Mouse (Mus musculus) limb, embryonic 14.5 days (tissue): ENCODE results near the gene Fgr. TPM values are rescaled to one million over a fixed set of nuclear protein-coding genes. Genes with fewer than 3 reads are reported as not detected.

Source experiments
- ATAC-seq: fragments of 200-750 bp; cut with Nextera tagmentation; 2 replicates; pipeline ENCODE4 v1.8.0; 2017; ENCODE audit warnings: low read depth, moderate number of reproducible peaks, moderate TSS enrichment; ENCODE audit not compliant: low FRiP score
- DNase-seq: peaks from one replicate; pipeline ENCODE4 v3.0.0-alpha.2; 2015; ENCODE audit warnings: low spot score
- H3K27ac ChIP-seq: fragments of 300-500 bp; sonication (generic); replicated peaks from 2 replicates; pipeline ENCODE4 v1.5.1; 2014; ENCODE audit warnings: low read depth, mild to moderate bottlenecking, low read length, moderate library complexity, mixed read lengths
- H3K27me3 ChIP-seq: fragments of 300-500 bp; sonication (generic); 2 replicates; pipeline ENCODE4 v1.6.1; 2014; ENCODE audit warnings: low read length, mixed read lengths; ENCODE audit not compliant: control insufficient read depth, insufficient read depth
- H3K36me3 ChIP-seq: fragments of 300-500 bp; sonication (generic); 2 replicates; pipeline ENCODE4 v1.6.1; 2014; ENCODE audit warnings: mild to moderate bottlenecking, low read length, moderate library complexity, mixed read lengths; ENCODE audit not compliant: control insufficient read depth, insufficient read depth
- H3K4me1 ChIP-seq: fragments of 300-500 bp; sonication (generic); 2 replicates; pipeline ENCODE4 v1.6.1; 2014; ENCODE audit warnings: antibody characterized with exemption, low read length, mixed read lengths; ENCODE audit not compliant: control insufficient read depth, insufficient read depth
- H3K4me2 ChIP-seq: fragments of 300-500 bp; sonication (generic); replicated peaks from 2 replicates; pipeline ENCODE4 v1.6.1; 2014; ENCODE audit warnings: low read depth, mild to moderate bottlenecking, low read length, moderate library complexity; ENCODE audit not compliant: severe bottlenecking
- H3K4me3 ChIP-seq: fragments of 300-500 bp; sonication (generic); replicated peaks from 2 replicates; pipeline ENCODE4 v1.5.1; 2014; ENCODE audit warnings: low read length
- H3K9ac ChIP-seq: fragments of 300-500 bp; sonication (generic); 2 replicates; pipeline ENCODE4 v1.6.1; 2014; ENCODE audit warnings: mild to moderate bottlenecking, low read depth, low read length, moderate library complexity; ENCODE audit not compliant: severe bottlenecking
- H3K9me3 ChIP-seq: fragments of 300-500 bp; sonication (generic); 2 replicates; pipeline ENCODE4 v1.6.1; 2016; ENCODE audit warnings: low read length; ENCODE audit not compliant: control insufficient read depth
- POLR2A ChIP-seq: fragments of 200-500 bp; IDR thresholded peaks from 2 replicates; pipeline ENCODE4 v1.8.0; 2012; ENCODE audit warnings: inconsistent platforms, mild to moderate bottlenecking, moderate library complexity, borderline replicate concordance; ENCODE audit not compliant: insufficient read depth, insufficient read length; ENCODE audit errors: extremely low read depth
- WGBS: fragments of 180-500 bp; shearing (Covaris S2); extraction: QIAGEN DNeasy Blood & Tissue Kit; methylation state at CpG from one replicate; pipeline ENCODE4 v1.1.7; 2014; 5-methylcytosine and 5-hydroxymethylcytosine counted together
- polyA plus RNA-seq, 2 experiments: library from polyadenylated mRNA; depleted of rRNA in 1 of 2; stranded (reverse) in 1 of 2; unstranded in 1 of 2; fragments of >200 nt; fragmentation: Nextera tagmentation in 1 of 2; extraction: Ambion mirVana in 1 of 2; gene quantifications; 2 replicates each; pipeline versions ENCODE4 v1.2.1 to v1.2.3; 2012 to 2014

The Fgr gene
- polyA plus RNA-seq, 2 experiments = 0.62 to 0.64 TPM

DNA sequence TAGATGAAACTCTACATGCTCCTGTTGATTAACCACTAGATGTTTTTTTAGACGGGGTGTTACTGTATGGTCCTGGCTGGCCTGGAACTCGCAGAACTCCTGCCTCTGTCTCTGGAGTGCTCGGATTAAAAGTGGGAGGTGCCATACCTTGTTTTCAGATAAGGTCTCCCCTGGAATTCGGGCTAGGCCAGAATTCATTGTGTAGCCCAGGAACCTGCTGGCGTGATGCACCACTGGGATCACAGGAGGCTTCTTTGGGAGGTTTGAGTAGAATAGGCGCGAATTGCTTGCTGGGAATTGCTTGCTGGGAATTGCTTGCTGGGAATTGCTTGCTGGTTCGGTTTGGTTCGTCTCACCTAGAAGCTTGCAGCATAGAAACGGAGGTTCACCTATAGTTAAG is 53.8 kb downstream of the Fgr start:
- Histone ChIP-seq H3K4me1 (peaks cover 42% of the 10 kb centered on the region), H3K9me3 (no peaks in the 10 kb centered on the region), H3K36me3 (peaks cover 24% of the 10 kb centered on the region; the same call in 1 of the 2 replicates), H3K27me3 (no peaks in the 10 kb centered on the region), H3K4me2 (no peak overlapping the region), H3K4me3 (no peak overlapping the region), H3K9ac (no peak overlapping the region), H3K27ac (no peak overlapping the region)
- no peak for DNase-seq
- no peak for ATAC-seq
- 78% methylated on average over 10 of the region's 10 CpGs for WGBS
- TF ChIP-seq POLR2A = no peak

DNA sequence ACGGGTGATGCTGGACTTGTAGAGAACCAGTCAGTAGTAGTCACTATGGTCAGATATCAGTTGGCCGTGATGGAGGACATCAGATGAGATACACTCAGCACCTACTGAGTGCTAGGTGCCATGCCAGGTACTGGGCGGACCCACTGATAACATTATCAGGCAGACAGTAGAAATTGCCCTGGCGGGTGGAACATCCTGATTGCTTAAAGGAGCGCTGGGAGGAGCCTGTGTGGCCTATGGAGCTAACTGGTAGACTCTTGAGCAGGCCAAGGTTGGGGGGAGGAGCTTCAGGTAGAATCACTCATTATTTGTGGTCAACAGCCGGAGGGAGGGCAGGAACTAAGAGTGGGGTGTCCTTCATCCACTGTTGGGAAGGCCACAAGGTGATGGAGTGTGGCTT is 54.3 kb downstream of the Fgr start:
- H3K36me3 ChIP-seq = peaks cover 23% of the 10 kb centered on the region; the same call in 1 of the 2 replicates
- WGBS = 90% methylated on average over 6 of the region's 6 CpGs
- H3K4me1 ChIP-seq = peaks cover 37% of the 10 kb centered on the region

DNA sequence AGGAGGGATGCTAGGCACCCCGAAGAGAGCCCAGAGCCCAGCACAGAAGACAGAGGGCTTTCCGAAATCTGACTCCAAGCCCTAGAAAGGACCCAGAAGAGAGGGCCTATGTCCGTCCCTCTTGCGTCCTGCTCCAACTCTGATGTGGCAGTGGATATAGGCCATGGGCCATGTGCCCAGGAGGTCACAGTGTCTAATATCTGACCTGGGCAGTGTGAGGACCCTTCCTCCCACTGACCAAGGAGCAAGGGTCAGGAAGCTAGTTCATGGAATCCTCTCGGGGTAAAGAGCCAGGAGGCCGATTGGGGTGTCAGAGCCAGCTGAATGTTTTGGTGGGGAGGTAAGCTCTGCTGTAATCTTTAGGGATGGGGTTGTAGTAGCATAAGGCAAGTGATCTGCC is 55.0 kb downstream of the Fgr start:
- no peak for TF ChIP-seq POLR2A
- peaks cover 20% of the 10 kb centered on the region; the same call in 1 of the 2 replicates for H3K36me3 ChIP-seq
- H3K9me3 ChIP-seq = no peaks in the 10 kb centered on the region
- peaks cover 30% of the 10 kb centered on the region for H3K4me1 ChIP-seq
- H3K27ac ChIP-seq = no peak overlapping the region
- H3K9ac ChIP-seq = no peak overlapping the region
- ATAC-seq (no peak), DNase-seq (no peak)
- no peaks in the 10 kb centered on the region for H3K27me3 ChIP-seq
- H3K4me2 ChIP-seq = no peak overlapping the region
- no peak overlapping the region for H3K4me3 ChIP-seq
- WGBS = 77% methylated on average over 6 of the region's 6 CpGs

More for the DNA sequence above, 54.3 kb downstream of the Fgr start:
- H3K9me3 ChIP-seq = no peaks in the 10 kb centered on the region
- H3K9ac ChIP-seq = no peak overlapping the region
- ATAC-seq (no peak), DNase-seq (no peak)
- TF ChIP-seq POLR2A = no peak
- H3K4me2 ChIP-seq = no peak overlapping the region
- H3K27ac ChIP-seq = no peak overlapping the region
- H3K4me3 ChIP-seq = no peak overlapping the region
- H3K27me3 ChIP-seq = no peaks in the 10 kb centered on the region

DNA sequence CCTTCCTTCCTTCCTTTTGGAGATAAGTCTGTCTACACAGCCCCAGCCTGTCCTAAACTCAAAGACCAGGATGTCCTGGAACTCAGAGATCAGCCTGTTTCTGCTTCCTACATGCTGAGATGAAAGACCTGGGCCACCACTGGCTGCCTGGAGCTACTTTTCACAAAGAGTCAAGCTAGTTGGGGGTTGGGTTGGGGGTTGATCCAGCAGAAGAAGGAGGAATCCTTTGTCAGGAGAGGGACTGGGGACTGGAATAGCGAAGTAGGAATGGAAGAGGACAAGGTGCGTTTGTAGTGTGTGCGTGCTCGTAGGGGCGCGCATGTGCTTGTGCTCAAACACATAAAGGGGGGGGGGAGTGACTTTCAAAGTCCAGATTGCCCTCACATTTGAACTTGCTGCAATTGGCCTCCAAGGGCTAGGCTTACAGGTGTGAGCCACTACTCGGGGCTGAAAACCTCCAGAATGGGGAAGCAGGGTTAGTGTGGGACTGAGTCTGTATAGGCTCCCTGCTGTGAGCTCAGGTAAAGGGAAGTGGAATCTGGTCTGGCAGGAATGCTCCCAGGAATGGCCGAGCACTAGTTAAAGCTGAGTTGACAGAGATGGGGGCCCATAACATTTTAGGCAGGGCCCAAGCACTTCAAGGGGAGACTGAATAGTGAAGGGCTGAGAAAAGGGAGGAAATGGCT is 58.7 kb downstream of the Fgr start:
- Histone ChIP-seq H3K36me3 (peaks cover 26% of the 10 kb centered on the region), H3K27ac (no peak overlapping the region), H3K4me1 (peaks cover 14% of the 10 kb centered on the region), H3K4me2 (no peak overlapping the region), H3K9me3 (no peaks in the 10 kb centered on the region), H3K27me3 (no peaks in the 10 kb centered on the region), H3K4me3 (no peak overlapping the region), H3K9ac (no peak overlapping the region)
- no peak for TF ChIP-seq POLR2A
- ATAC-seq = no peak
- no peak for DNase-seq
- 81% methylated on average over 8 of the region's 8 CpGs for WGBS

DNA sequence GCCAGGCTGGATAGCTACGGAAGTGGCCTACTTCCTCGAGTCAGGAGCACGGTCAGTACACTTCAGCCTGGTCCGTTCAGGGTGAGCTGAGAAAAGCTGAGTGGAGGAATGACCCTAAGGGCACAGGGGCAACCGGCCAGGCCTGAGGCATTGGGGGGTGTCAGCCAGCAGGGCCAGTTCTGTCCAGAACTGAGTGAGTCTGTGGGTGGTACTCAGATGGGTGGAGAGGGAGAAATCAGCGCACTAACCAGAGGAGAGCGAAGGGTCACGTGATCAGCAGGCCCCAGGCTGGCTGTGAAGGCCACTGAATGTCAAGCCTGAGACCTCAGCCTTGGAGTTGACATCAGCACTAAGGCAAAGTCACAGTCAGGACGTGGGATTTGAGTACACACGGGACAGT is 60.6 kb downstream of the Fgr start:
- no peak for ATAC-seq
- no peaks in the 10 kb centered on the region for H3K9me3 ChIP-seq
- H3K36me3 ChIP-seq = peaks cover 26% of the 10 kb centered on the region
- no peak overlapping the region for H3K27ac ChIP-seq
- no peak overlapping the region for H3K9ac ChIP-seq
- no peak overlapping the region for H3K4me3 ChIP-seq
- H3K4me2 ChIP-seq = no peak overlapping the region
- no peaks in the 10 kb centered on the region for H3K27me3 ChIP-seq
- peaks cover 23% of the 10 kb centered on the region for H3K4me1 ChIP-seq
- WGBS = 85% methylated on average over 10 of the region's 10 CpGs
- DNase-seq = no peak
- no peak for TF ChIP-seq POLR2A
